Mouse (Mus musculus) MEL (cell line): ENCODE measurements at regions not wholly inside any gene's neighbourhood (a gene's known extent, or its start where the extent isn't known, plus 50 kb on each side); places are given as distances from the start of the nearest gene placed in this dataset.

Source experiments
- DNase-seq: peaks from one replicate; pipeline ENCODE4 v3.0.0; 2011; ENCODE audit warnings: low read depth, low spot score
- H3K27ac ChIP-seq: 2 replicates; pipeline ENCODE4 v1.5.1; 2012; ENCODE audit warnings: low read depth, mild to moderate bottlenecking, control low read depth, low read length, moderate library complexity; ENCODE audit not compliant: control insufficient read depth
- H3K27me3 ChIP-seq, 2 experiments: fragments of 150-350 bp in 1 of 2; sonication (generic) in 1 of 2; 2 replicates each; pipeline ENCODE4 v1.6.1; 2012; ENCODE audit warnings: low read length in 2 of 2, mild to moderate bottlenecking in 2 of 2, improper control_type of control experiment in 1 of 2, moderate library complexity in 1 of 2; ENCODE audit not compliant: insufficient read depth in 2 of 2, control insufficient read depth in 1 of 2
- H3K36me3 ChIP-seq, 2 experiments: 2 replicates each; pipeline ENCODE4 v1.6.1; 2012 to 2014; ENCODE audit warnings: low read length in 2 of 2, improper control_type of control experiment in 1 of 2, inconsistent platforms in 1 of 2, mild to moderate bottlenecking in 1 of 2; ENCODE audit not compliant: insufficient read depth in 2 of 2, control insufficient read depth in 1 of 2
- H3K4me1 ChIP-seq, 2 experiments: fragments of 150-350 bp in 1 of 2; sonication (generic) in 1 of 2; 2 replicates each; pipeline ENCODE4 v1.6.1; 2012; ENCODE audit warnings: low read length in 2 of 2, improper control_type of control experiment in 1 of 2, mild to moderate bottlenecking in 1 of 2; ENCODE audit not compliant: insufficient read depth in 2 of 2, control insufficient read depth in 1 of 2
- H3K4me3 ChIP-seq, 2 experiments: fragments of 150-350 bp in 1 of 2; sonication (generic) in 1 of 2; 2 replicates each; pipeline ENCODE4 v1.5.1; 2012; ENCODE audit warnings: low read depth in 2 of 2, low read length in 2 of 2, mild to moderate bottlenecking in 2 of 2, moderate library complexity in 2 of 2, control low read depth in 1 of 2, improper control_type of control experiment in 1 of 2; ENCODE audit not compliant: control insufficient read depth in 1 of 2, insufficient read depth in 1 of 2
- H3K79me2 ChIP-seq: 2 replicates; pipeline ENCODE4 v1.6.1; 2012; ENCODE audit warnings: mild to moderate bottlenecking, low read length, moderate library complexity; ENCODE audit not compliant: control insufficient read depth, poor library complexity, insufficient read depth
- H3K9ac ChIP-seq: 2 replicates; pipeline ENCODE4 v1.6.1; 2012; ENCODE audit warnings: low read depth, mild to moderate bottlenecking, control low read depth, low read length, moderate library complexity; ENCODE audit not compliant: control insufficient read depth, poor library complexity, severe bottlenecking
- H3K9me3 ChIP-seq: fragments of 150-350 bp; sonication (generic); replicated peaks from 2 replicates; pipeline ENCODE4 v1.6.1; 2012; ENCODE audit warnings: mild to moderate bottlenecking, low read length, improper control_type of control experiment, moderate library complexity; ENCODE audit not compliant: insufficient read depth
- BHLHE40 ChIP-seq: IDR thresholded peaks from 2 replicates; pipeline ENCODE4 v1.6.1; 2012; ENCODE audit warnings: low read depth, mild to moderate bottlenecking, inconsistent platforms, low read length, improper control_type of control experiment, borderline replicate concordance
- CHD1 ChIP-seq: IDR thresholded peaks from 2 replicates; pipeline ENCODE4 v1.6.1; 2012; ENCODE audit warnings: low read depth, mild to moderate bottlenecking, inconsistent platforms, low read length, improper control_type of control experiment
- CTCF ChIP-seq, 3 experiments: IDR thresholded peaks in 2 of 3; conservative IDR thresholded peaks in 1 of 3; 2 replicates each; pipeline ENCODE4 v1.5.1; 2011 to 2012; ENCODE audit warnings: low read length in 3 of 3, low read depth in 2 of 3, mild to moderate bottlenecking in 2 of 3, improper control_type of control experiment in 1 of 3, inconsistent platforms in 1 of 3, mixed read lengths in 1 of 3, moderate library complexity in 1 of 3; ENCODE audit not compliant: control insufficient read depth in 1 of 3, insufficient read depth in 1 of 3, poor library complexity in 1 of 3, severe bottlenecking in 1 of 3
- E2F4 ChIP-seq: IDR thresholded peaks from 2 replicates; pipeline ENCODE4 v1.6.1; 2011; ENCODE audit warnings: low read depth, low read length, improper control_type of control experiment, borderline replicate concordance
- ELF1 ChIP-seq: IDR thresholded peaks from 2 replicates; pipeline ENCODE4 v1.6.1; 2014; ENCODE audit warnings: low read depth, mild to moderate bottlenecking, inconsistent platforms, low read length, improper control_type of control experiment, moderate library complexity
- EP300 ChIP-seq, 2 experiments: IDR thresholded peaks; 2 replicates each; pipeline ENCODE4 v1.6.1; 2011; ENCODE audit warnings: improper control_type of control experiment in 2 of 2, low read length in 2 of 2, low read depth in 1 of 2, mild to moderate bottlenecking in 1 of 2
- ETS1 ChIP-seq: IDR thresholded peaks from 2 replicates; pipeline ENCODE4 v1.6.1; 2012; ENCODE audit warnings: low read depth, mild to moderate bottlenecking, inconsistent platforms, low read length, improper control_type of control experiment, moderate library complexity
- JUND ChIP-seq: IDR thresholded peaks from 2 replicates; pipeline ENCODE4 v1.6.1; 2011; ENCODE audit warnings: low read depth, mild to moderate bottlenecking, improper control_type of control experiment, low read length
- MAZ ChIP-seq: IDR thresholded peaks from 2 replicates; pipeline ENCODE4 v1.6.1; 2012; ENCODE audit warnings: low read depth, mild to moderate bottlenecking, inconsistent platforms, low read length, improper control_type of control experiment
- MXI1 ChIP-seq: IDR thresholded peaks from 2 replicates; pipeline ENCODE4 v1.6.1; 2011; ENCODE audit warnings: mild to moderate bottlenecking, low read depth, low read length, improper control_type of control experiment
- MYB ChIP-seq: IDR thresholded peaks from 2 replicates; pipeline ENCODE4 v1.6.1; 2011; ENCODE audit warnings: mild to moderate bottlenecking, low read depth, low read length, improper control_type of control experiment
- NELFE ChIP-seq: IDR thresholded peaks from 2 replicates; pipeline ENCODE4 v1.6.1; 2011; ENCODE audit warnings: low read depth, low read length, improper control_type of control experiment
- NRF1 ChIP-seq: IDR thresholded peaks from 2 replicates; pipeline ENCODE4 v1.6.1; 2014; ENCODE audit warnings: low read depth, mild to moderate bottlenecking, inconsistent platforms, low read length, improper control_type of control experiment, moderate library complexity; ENCODE audit not compliant: poor library complexity, insufficient read depth, severe bottlenecking
- POLR2AphosphoS5 ChIP-seq: IDR thresholded peaks from 2 replicates; pipeline ENCODE4 v1.6.1; 2012; ENCODE audit warnings: low read depth, borderline replicate concordance, mild to moderate bottlenecking, inconsistent platforms, low read length, moderate library complexity, mixed read lengths
- RAD21 ChIP-seq: IDR thresholded peaks from 2 replicates; pipeline ENCODE4 v1.6.1; 2011; ENCODE audit warnings: mild to moderate bottlenecking, low read depth, low read length, improper control_type of control experiment
- RCOR1 ChIP-seq: IDR thresholded peaks from 2 replicates; pipeline ENCODE4 v1.6.1; 2012; ENCODE audit warnings: low read depth, mild to moderate bottlenecking, inconsistent platforms, low read length, improper control_type of control experiment
- SMC3 ChIP-seq: IDR thresholded peaks from 2 replicates; pipeline ENCODE4 v1.6.1; 2011; ENCODE audit warnings: low read depth, low read length, improper control_type of control experiment
- TBP ChIP-seq: IDR thresholded peaks from 2 replicates; pipeline ENCODE4 v1.8.0; 2011; ENCODE audit warnings: low read depth, low read length, improper control_type of control experiment
- UBTF ChIP-seq: IDR thresholded peaks from 2 replicates; pipeline ENCODE4 v1.6.1; 2012; ENCODE audit warnings: low read depth, mild to moderate bottlenecking, inconsistent platforms, low read length, improper control_type of control experiment, moderate library complexity, borderline replicate concordance; ENCODE audit not compliant: insufficient read depth
- ZC3H11A ChIP-seq: IDR thresholded peaks from 2 replicates; pipeline ENCODE4 v1.6.1; 2012; ENCODE audit warnings: low read depth, mild to moderate bottlenecking, inconsistent platforms, low read length, improper control_type of control experiment
- ZMIZ1 ChIP-seq: IDR thresholded peaks from 2 replicates; pipeline ENCODE4 v1.6.1; 2012; ENCODE audit warnings: low read depth, mild to moderate bottlenecking, inconsistent platforms, low read length, improper control_type of control experiment, moderate library complexity
- ZNF384 ChIP-seq: IDR thresholded peaks from 2 replicates; pipeline ENCODE4 v1.6.1; 2012; ENCODE audit warnings: low read depth, mild to moderate bottlenecking, inconsistent platforms, low read length, improper control_type of control experiment

- TF ChIP-seq ZC3H11A (no peak), E2F4 (no peak), ELF1 (no peak), MAZ (no peak)
- Histone ChIP-seq H3K27ac (no peak overlapping the region), H3K27me3 (no peaks in the 10 kb centered on the region), H3K9ac (no peak overlapping the region), H3K9me3 (no peaks in the 10 kb centered on the region), H3K36me3 (no peaks in the 10 kb centered on the region), H3K4me3 (no peak overlapping the region), H3K4me1 (no peaks in the 10 kb centered on the region), H3K79me2 (no peaks in the 10 kb centered on the region)
- no peak for DNase-seq
These were observed 340.4 kb downstream of the Mllt3 start for GRCm38 (mm10) chr4:87692741-87693140.

- no peaks in the 10 kb centered on the region for H3K4me1 ChIP-seq
- no peaks in the 10 kb centered on the region for H3K27me3 ChIP-seq
- TF ChIP-seq E2F4 (no peak), EP300 (IDR thresholded peaks at IDR 0.05; ENCODE audit: low read depth in 1 of 2, low read length in 2 of 2) (no peak), RAD21 (no peak), ZNF384 (no peak), ZMIZ1 (no peak), CTCF (IDR thresholded peaks at IDR 0.05 in 2 of 3, conservative IDR thresholded peaks at IDR 0.05 in 1 of 3; ENCODE audit: control insufficient read depth in 1 of 3, insufficient read depth in 1 of 3, low read depth in 2 of 3, low read length in 3 of 3, poor library complexity in 1 of 3, severe bottlenecking in 1 of 3) (no peak), SMC3 (no peak), JUND (no peak), POLR2AphosphoS5 (no peak), MYB (no peak), NELFE (no peak), MXI1 (no peak), NRF1 (no peak), TBP (no peak), UBTF (no peak), ETS1 (no peak), BHLHE40 (no peak), CHD1 (no peak), RCOR1 (no peak)
- TF ChIP-seq, all 39 proteins: peak for 0
- Histone ChIP-seq H3K79me2 (no peaks in the 10 kb centered on the region), H3K4me3 (no peak overlapping the region), H3K27ac (no peak overlapping the region), H3K9ac (no peak overlapping the region), H3K36me3 (no peaks in the 10 kb centered on the region), H3K9me3 (no peaks in the 10 kb centered on the region)
- no peak for DNase-seq
These were observed 348.2 kb downstream of the Mllt3 start for GRCm38 (mm10) chr4:87684952-87685351.
